In the genomic region with DNA sequence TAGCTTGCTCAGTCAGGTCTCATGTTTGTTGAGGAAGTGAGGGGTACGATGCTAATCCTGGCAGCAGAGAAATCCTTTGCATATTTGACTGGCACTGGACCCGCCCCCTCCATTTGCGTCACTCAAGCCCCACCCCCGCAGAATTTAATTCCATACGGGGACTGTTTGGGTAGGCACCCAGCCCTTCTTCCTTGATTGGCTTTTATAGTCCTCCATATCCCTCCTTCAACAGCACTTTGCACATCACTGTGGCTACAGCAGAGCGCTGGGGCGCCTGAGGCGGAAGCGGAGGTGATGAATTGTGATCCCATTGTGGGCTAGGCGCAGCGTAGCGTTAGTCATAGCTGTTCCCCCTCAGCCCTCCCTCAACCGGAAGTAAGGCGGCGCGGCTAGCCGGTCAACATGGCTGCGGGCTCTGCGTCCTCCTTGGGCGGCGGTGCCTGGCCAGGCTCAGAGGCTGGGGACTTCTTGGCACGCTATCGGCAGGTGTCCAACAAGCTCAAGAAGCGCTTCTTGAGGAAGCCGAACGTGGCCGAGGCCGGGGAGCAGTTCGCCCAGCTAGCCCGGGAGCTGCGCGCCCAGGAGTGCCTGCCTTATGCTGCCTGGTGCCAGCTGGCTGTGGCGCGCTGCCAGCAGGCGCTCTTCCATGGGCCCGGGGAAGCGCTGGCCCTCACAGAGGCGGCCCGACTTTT, we compare ENCODE assay signal across 8 mouse cellular contexts. TPM values are rescaled to one million over a fixed set of nuclear protein-coding genes. Genes with fewer than 3 reads are reported as not detected.
A peak's percentile ranks its signal among the peaks of the same experiment; 100 is the strongest.
DNase-seq lines count a peak whose midpoint lies in the region; ATAC-seq and TF ChIP-seq lines count a peak whose summit lies in the region.

A gene (plus strand): TSS at position 378 of the 692 bp plus-strand sequence.

- H3K27me3 ChIP-seq in forebrain, embryonic 13.5 days, result no peaks in the 10 kb centered on the region
- no peaks in the 10 kb centered on the region for H3K27me3 ChIP-seq in liver, postnatal 0 days (ENCODE audit: insufficient read depth, low read length)
- no peaks in the 10 kb centered on the region for H3K27me3 ChIP-seq in neural tube, embryonic 13.5 days

- peak; percentile 74 for DNase-seq in ES-CJ7 (ENCODE audit: low read depth, low spot score)
- DNase-seq in heart, postnatal 10 days, result peak; percentile 84 to 85
- peak; percentile 75 for DNase-seq in layer of hippocampus, adult 11-12 months (ENCODE audit: low spot score)
- DNase-seq in liver, postnatal 0 days, result peak; percentile 80
- DNase-seq in telencephalon, adult 2 months (ENCODE audit: low read depth, low spot score), result peak; percentile 80

- no peak for TF ChIP-seq CTCF in liver, postnatal 0 days (IDR thresholded peaks at IDR 0.05; ENCODE audit: low read depth)

- H3K36me3 ChIP-seq in forebrain, embryonic 13.5 days (ENCODE audit: poor library complexity, severe bottlenecking), result no peaks in the 10 kb centered on the region
- H3K36me3 ChIP-seq in liver, postnatal 0 days (replicated peaks; ENCODE audit: insufficient read depth, low read length), result no peaks in the 10 kb centered on the region
- H3K36me3 ChIP-seq in neural tube, embryonic 13.5 days, result no peaks in the 10 kb centered on the region

- peak within 1 kb of the TSS; percentile 73 for H3K4me2 ChIP-seq in forebrain, embryonic 13.5 days
- H3K4me2 ChIP-seq in liver, postnatal 0 days (ENCODE audit: low read depth, low read length), result peak within 1 kb of the TSS; percentile 82
- peak within 1 kb of the TSS; percentile 66 for H3K4me2 ChIP-seq in neural tube, embryonic 13.5 days

- H3K9me3 ChIP-seq in forebrain, embryonic 13.5 days (replicated peaks), result no peaks in the 10 kb centered on the region
- H3K9me3 ChIP-seq in liver, postnatal 0 days (ENCODE audit: low read length), result no peaks in the 10 kb centered on the region
- no peaks in the 10 kb centered on the region for H3K9me3 ChIP-seq in neural tube, embryonic 13.5 days

- H3K4me1 ChIP-seq in forebrain, embryonic 13.5 days, result peaks cover 14% of the 10 kb centered on the region; the same call in 1 of the 2 replicates
- peaks cover 4% of the 10 kb centered on the region; the same call in 1 of the 2 replicates for H3K4me1 ChIP-seq in liver, postnatal 0 days (ENCODE audit: insufficient read depth)
- H3K4me1 ChIP-seq in neural tube, embryonic 13.5 days (replicated peaks), result peaks cover 20% of the 10 kb centered on the region

- peak; percentile 95 for ATAC-seq in cerebellum, adult (ENCODE audit: insufficient number of reproducible peaks, low FRiP score, low TSS enrichment)
- peak; percentile 95 for ATAC-seq in forebrain, embryonic 13.5 days
- ATAC-seq in liver, postnatal 0 days, result peak; percentile 92
- peak; percentile 98 for ATAC-seq in neural tube, embryonic 13.5 days (ENCODE audit: low read depth)

- peak within 1 kb of the TSS; percentile 80 for H3K9ac ChIP-seq in forebrain, embryonic 13.5 days
- H3K9ac ChIP-seq in liver, postnatal 0 days (replicated peaks), result peak within 1 kb of the TSS; percentile 71
- peak within 1 kb of the TSS; percentile 83 for H3K9ac ChIP-seq in neural tube, embryonic 13.5 days

- WGBS in forebrain, embryonic 13.5 days, result 19% methylated on average over 31 of the region's 39 CpGs
- 15% methylated on average over 37 of the region's 39 CpGs for WGBS in liver, postnatal 0 days (ENCODE audit: insufficient replicate concordance)
- 12% methylated on average over 39 of the region's 39 CpGs for WGBS in neural tube, embryonic 13.5 days

- H3K27ac ChIP-seq in forebrain, embryonic 13.5 days, result peak within 1 kb of the TSS; percentile 95
- H3K27ac ChIP-seq in liver, postnatal 0 days (ENCODE audit: low read depth), result peak within 1 kb of the TSS; percentile 86
- peak within 1 kb of the TSS; percentile 96 for H3K27ac ChIP-seq in neural tube, embryonic 13.5 days (replicated peaks)

- peak within 1 kb of the TSS; percentile 64 for H3K4me3 ChIP-seq in forebrain, embryonic 13.5 days
- H3K4me3 ChIP-seq in liver, postnatal 0 days (ENCODE audit: low read depth, low read length), result peak within 1 kb of the TSS; percentile 64
- peak within 1 kb of the TSS; percentile 62 for H3K4me3 ChIP-seq in neural tube, embryonic 13.5 days

- no peak for TF ChIP-seq EP300 in liver, postnatal 0 days (IDR thresholded peaks at IDR 0.05; ENCODE audit: low read depth)

- intact Hi-C loops in heart, postnatal 10 days (cut with DNase I), result no loop called here

RNA-seq across cellular contexts. Expression of the gene that starts here (rescaled TPM):
- polyA plus RNA-seq in forebrain, embryonic 13.5 days (2015; fragmentation: Nextera tagmentation; extraction: Ambion mirVana), result 21.6 and 22.2 TPM in 2 replicates
- total RNA-seq in heart, postnatal 10 days (2021), result 1 to 10 TPM; 5.8 to 7.3 TPM
- polyA plus RNA-seq in liver, postnatal 0 days (2015; fragmentation: Nextera tagmentation; extraction: Ambion mirVana), result 5.6 and 5.7 TPM in 2 replicates
- polyA plus RNA-seq in neural tube, embryonic 13.5 days (2015; fragmentation: Nextera tagmentation; extraction: Ambion mirVana), result 29.9 and 33.8 TPM in 2 replicates

Comparison
In these comparisons a context has a peak if more than half of its experiments do, and no peak if none do; other contexts are left out.
1. Peak in every context shown above with its lines: DNase-seq, ATAC-seq, H3K4me3 ChIP-seq and H3K27ac ChIP-seq.